ENCODE assay signal across 22 mouse cellular contexts in the genomic region with DNA sequence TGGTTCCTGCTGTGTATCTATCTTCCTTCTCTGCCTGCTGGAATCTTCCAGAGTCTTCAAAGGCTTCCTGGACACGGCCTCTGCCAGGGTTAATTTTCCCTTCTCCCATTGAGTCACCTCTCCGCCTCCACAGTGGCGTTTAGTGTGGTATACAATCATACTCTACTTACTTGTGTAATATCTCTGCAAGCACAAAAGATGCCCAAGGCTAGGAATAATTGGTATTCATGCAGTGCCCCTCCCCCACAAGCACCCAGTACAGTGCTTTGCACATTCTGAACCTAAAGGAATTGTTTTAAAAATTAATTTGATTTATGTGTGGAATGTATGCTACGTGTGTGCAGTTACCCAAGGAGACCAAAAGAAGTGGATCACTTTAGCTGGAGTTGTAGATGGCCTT. TPM values are rescaled to one million over a fixed set of nuclear protein-coding genes. Genes with fewer than 3 reads are reported as not detected.
A peak's percentile ranks its signal among the peaks of the same experiment; 100 is the strongest.
DNase-seq lines count a peak whose midpoint lies in the region; ATAC-seq and TF ChIP-seq lines count a peak whose summit lies in the region.
"Had no signal": no experiment of that assay in that cellular context is flagged by ENCODE, and none has a peak within 500 bp of the region (broad histone marks: within the 10 kb centered on the region; RNA-seq: fewer than 3 reads in every experiment).

No protein-coding gene starts in this region.

- peaks cover 37% of the 10 kb centered on the region for H3K4me1 ChIP-seq in forebrain, embryonic 12.5 days
- H3K4me1 ChIP-seq in forebrain, postnatal 0 days (ENCODE audit: insufficient read depth): 0 out of 2 replicates have a peak, but pooled peaks cover 13% of the 10 kb centered on the region
- peaks cover 29% of the 10 kb centered on the region for H3K4me1 ChIP-seq in midbrain, embryonic 16.5 days (ENCODE audit: control insufficient read depth, insufficient read depth, low read length)
- peaks cover 31% of the 10 kb centered on the region for H3K4me1 ChIP-seq in midbrain, embryonic 15.5 days
- H3K4me1 ChIP-seq in cortical plate, adult 2 months (ENCODE audit: control insufficient read depth, insufficient read depth, low read length): peaks cover 7% of the 10 kb centered on the region

- H3K36me3 ChIP-seq in forebrain, embryonic 12.5 days (replicated peaks): peaks cover 5% of the 10 kb centered on the region
- H3K36me3 ChIP-seq in forebrain, postnatal 0 days (ENCODE audit: insufficient read depth): no peaks in the 10 kb centered on the region
- no peaks in the 10 kb centered on the region for H3K36me3 ChIP-seq in midbrain, embryonic 16.5 days (ENCODE audit: control insufficient read depth, insufficient read depth, low read length)
- H3K36me3 ChIP-seq in midbrain, embryonic 15.5 days (replicated peaks): no peaks in the 10 kb centered on the region
- H3K36me3 ChIP-seq in macrophage (ENCODE audit: inconsistent target): no peaks in the 10 kb centered on the region; the same call in 1 of the 2 replicates
- H3K36me3 ChIP-seq: midbrain, embryonic 13.5 days had no signal

- H3K4me2 ChIP-seq in forebrain, embryonic 12.5 days: no peak overlapping the region
- H3K4me2 ChIP-seq in forebrain, postnatal 0 days (ENCODE audit: low read depth): no peak overlapping the region
- no peak overlapping the region for H3K4me2 ChIP-seq in midbrain, embryonic 16.5 days (ENCODE audit: low read length)
- H3K4me2 ChIP-seq in midbrain, embryonic 15.5 days: no peak overlapping the region
- H3K4me2 ChIP-seq: heart, embryonic 13.5 days; midbrain, embryonic 13.5 days had no signal

- H3K9me3 ChIP-seq in forebrain, embryonic 12.5 days: no peaks in the 10 kb centered on the region
- H3K9me3 ChIP-seq in forebrain, postnatal 0 days (ENCODE audit: low read length): no peaks in the 10 kb centered on the region
- no peaks in the 10 kb centered on the region for H3K9me3 ChIP-seq in midbrain, embryonic 16.5 days (replicated peaks; ENCODE audit: control insufficient read depth, low read length, poor library complexity, severe bottlenecking)
- H3K9me3 ChIP-seq in midbrain, embryonic 15.5 days: no peaks in the 10 kb centered on the region
- H3K9me3 ChIP-seq: heart, embryonic 13.5 days; midbrain, embryonic 13.5 days had no signal

- no peak for DNase-seq in forebrain, postnatal 0 days
- no peak for DNase-seq in right cerebral cortex, adult 18-20 months
- DNase-seq: cerebellum, adult 9-10 months; gastrocnemius, postnatal 25 days; heart, adult 2 months; heart, postnatal 14 days; kidney, postnatal 36 days; liver, postnatal 0 days; right cerebral cortex, postnatal 25 days; spleen, adult 18-20 months had no signal

- H3K9ac ChIP-seq in forebrain, embryonic 12.5 days: no peak overlapping the region
- no peak overlapping the region for H3K9ac ChIP-seq in forebrain, postnatal 0 days
- H3K9ac ChIP-seq in midbrain, embryonic 16.5 days (ENCODE audit: low read depth, low read length): no peak overlapping the region
- no peak overlapping the region for H3K9ac ChIP-seq in midbrain, embryonic 15.5 days
- H3K9ac ChIP-seq: heart, embryonic 13.5 days; liver, postnatal 0 days; midbrain, embryonic 13.5 days had no signal

- peaks cover 100% of the 10 kb centered on the region for H3K79me2 ChIP-seq in macrophage (ENCODE audit: inconsistent target)

- 0 out of 2 replicates have a peak overlapping the region, but pooled peaks have one; percentile 13 for H3K27ac ChIP-seq in forebrain, embryonic 12.5 days
- H3K27ac ChIP-seq in forebrain, postnatal 0 days (ENCODE audit: low read depth, low read length): no peak overlapping the region
- H3K27ac ChIP-seq in midbrain, embryonic 16.5 days (ENCODE audit: low read length): 0 out of 2 replicates have a peak overlapping the region, but pooled peaks have one; percentile 19
- no peak overlapping the region for H3K27ac ChIP-seq in midbrain, embryonic 15.5 days
- H3K27ac ChIP-seq in cortical plate, adult 2 months (ENCODE audit: insufficient read depth, low read length): 0 out of 2 replicates have a peak overlapping the region, but pooled peaks have one; percentile 16
- peak overlapping the region; percentile 56; the same call in 1 of the 2 replicates for H3K27ac ChIP-seq in macrophage
- H3K27ac ChIP-seq: heart, adult 2 months; heart, embryonic 13.5 days had no signal

- WGBS in forebrain, embryonic 12.5 days: 66% methylated on average over 4 of the region's 4 CpGs
- WGBS in forebrain, postnatal 0 days: 59% methylated on average over 4 of the region's 4 CpGs
- 49% methylated on average over 4 of the region's 4 CpGs for WGBS in midbrain, embryonic 16.5 days
- 50% methylated on average over 4 of the region's 4 CpGs for WGBS in midbrain, embryonic 15.5 days
- 90% methylated on average over 4 of the region's 4 CpGs for WGBS in macrophage (ENCODE audit: missing documents)

- no peak for TF ChIP-seq POLR2A in cortical plate, adult 2 months (IDR thresholded peaks at IDR 0.05; ENCODE audit: extremely low read depth, insufficient read depth, low read length)

- TF ChIP-seq CTCF in forebrain, postnatal 0 days (IDR thresholded peaks at IDR 0.05; ENCODE audit: low read depth): no peak
- no peak for TF ChIP-seq CTCF in cortical plate, adult 2 months (IDR thresholded peaks at IDR 0.05; ENCODE audit: extremely low read depth, insufficient read depth, low read length)

- H3K4me3 ChIP-seq in forebrain, embryonic 12.5 days (replicated peaks): no peak overlapping the region
- no peak overlapping the region for H3K4me3 ChIP-seq in forebrain, postnatal 0 days (ENCODE audit: low read depth, low read length)
- no peak overlapping the region for H3K4me3 ChIP-seq in midbrain, embryonic 16.5 days (ENCODE audit: low read depth, low read length)
- H3K4me3 ChIP-seq in midbrain, embryonic 15.5 days: no peak overlapping the region
- H3K4me3 ChIP-seq in cortical plate, adult 2 months (ENCODE audit: insufficient read depth, low read length): no peak overlapping the region
- no peak overlapping the region for H3K4me3 ChIP-seq in macrophage (ENCODE audit: inconsistent target)
- H3K4me3 ChIP-seq: erythroblast, embryonic 14.5 days; heart, adult 2 months; heart, embryonic 13.5 days; midbrain, embryonic 13.5 days had no signal

- no peak for ATAC-seq in forebrain, embryonic 12.5 days (ENCODE audit: low FRiP score)
- no peak for ATAC-seq in forebrain, postnatal 0 days
- ATAC-seq in midbrain, embryonic 16.5 days: no peak
- ATAC-seq in midbrain, embryonic 15.5 days (replicated peaks): no peak
- no peak for ATAC-seq in megakaryocyte progenitor cell, adult 5-6 weeks (replicated peaks; ENCODE audit: poor library complexity)
- ATAC-seq: forebrain, embryonic 14.5 days; intestine, postnatal 0 days; liver, postnatal 0 days; lung, postnatal 0 days; midbrain, embryonic 13.5 days had no signal

- H3K27me3 ChIP-seq in forebrain, embryonic 12.5 days: no peaks in the 10 kb centered on the region
- no peaks in the 10 kb centered on the region for H3K27me3 ChIP-seq in forebrain, postnatal 0 days (ENCODE audit: insufficient read depth, low read length)
- no peaks in the 10 kb centered on the region for H3K27me3 ChIP-seq in midbrain, embryonic 16.5 days (ENCODE audit: control insufficient read depth, insufficient read depth, low read depth, low read length)
- no peaks in the 10 kb centered on the region for H3K27me3 ChIP-seq in midbrain, embryonic 15.5 days (replicated peaks)
- H3K27me3 ChIP-seq: heart, embryonic 13.5 days; midbrain, embryonic 13.5 days had no signal

RNA-seq across cellular contexts. Expression of a gene that starts 10.6 kb away (rescaled TPM):
- 11.8 and 23.9 TPM in 2 replicates for polyA plus RNA-seq in forebrain, embryonic 12.5 days (2016; fragmentation: Nextera tagmentation; extraction: Ambion mirVana)
- 102 and 138 TPM in 2 replicates for total RNA-seq in forebrain, postnatal 0 days (2014; rRNA removed)
- polyA plus RNA-seq in forebrain, postnatal 0 days (2015; fragmentation: Nextera tagmentation; extraction: Ambion mirVana): 35.6 and 39.0 TPM in 2 replicates
- polyA plus RNA-seq in midbrain, embryonic 16.5 days (2015; fragmentation: Nextera tagmentation; extraction: Ambion mirVana): 9.3 and 11.0 TPM in 2 replicates
- polyA plus RNA-seq in midbrain, embryonic 15.5 days (2015; fragmentation: Nextera tagmentation; extraction: Ambion mirVana): 49.8 and 63.1 TPM in 2 replicates
- 90.0 and 94.4 TPM in 2 replicates for polyA plus RNA-seq in cortical plate, adult 2 months (2012; rRNA removed)
- total RNA-seq in macrophage (2018; cell fraction: chromatin; rRNA removed): 10 to 100 TPM in 20 of 26 experiments, 1 to 10 TPM in 6; 5.5 to 38.3 (median 15.9) TPM
- total RNA-seq in macrophage (2018; cell fraction: cytosol; rRNA removed): 100 to 1,000 TPM in 13 of 26 experiments, 10 to 100 TPM in 13; 58.7 to 194 (median 95.9) TPM
- total RNA-seq in macrophage (2018; cell fraction: nucleus; rRNA removed): 10 to 100 TPM; 25.6 to 92.0 (median 47.5) TPM
- polyA plus RNA-seq in macrophage (2018): 97.9 to 155 TPM (median 121 TPM) in 3 replicates
- total RNA-seq in megakaryocyte progenitor cell, adult 5-6 weeks (2015): 45.4 and 50.2 TPM in 2 replicates
- 33.6 and 33.9 TPM in 2 replicates for total RNA-seq in megakaryocyte progenitor cell, adult 5-6 weeks (2017)

Comparison
In these comparisons a context has a peak if more than half of its experiments do, and no peak if none do; other contexts are left out.
1. H3K27ac ChIP-seq: peak in forebrain, embryonic 12.5 days (single experiment), midbrain, embryonic 16.5 days (single experiment), cortical plate, adult 2 months (single experiment) and macrophage (single experiment); none in forebrain, postnatal 0 days (single experiment) and midbrain, embryonic 15.5 days (single experiment).